Mouse (Mus musculus) adrenal gland, adult 2 months (tissue): ENCODE measurements around the gene Fbrsl1. TPM values are rescaled to one million over a fixed set of nuclear protein-coding genes. Genes with fewer than 3 reads are reported as not detected.

Experiments used
- DNase-seq: peaks from one replicate; pipeline ENCODE4 v3.0.0; 2021
- polyA plus RNA-seq: library from polyadenylated mRNA; depleted of rRNA; stranded (reverse); fragments of >200 nt; gene quantifications from 2 replicates; pipeline ENCODE4 v1.2.3, GENCODE M21; 2012; rRNA removed
- total RNA-seq, 2 experiments: library from RNA; stranded (reverse); gene quantifications; 2 replicates each; pipeline ENCODE4 v1.2.3; 2021

Fbrsl1 gene
- total and polyA plus RNA-seq, 3 experiments, result 56.7 to 267 (median 67.2) TPM

GRCm38 (mm10) chr5:110362813-110363178, 85.5 kb downstream of the Fbrsl1 start:
- no peak for DNase-seq

- DNase-seq, result peak; percentile 63
These were observed 86.8 kb downstream of the Fbrsl1 start for GRCm38 (mm10) chr5:110361465-110361864.

GRCm38 (mm10) chr5:110357531-110358179, 90.6 kb downstream of the Fbrsl1 start:
- peak; percentile 78 for DNase-seq

- peak; percentile 45 for DNase-seq
These were observed 93.6 kb downstream of the Fbrsl1 start for GRCm38 (mm10) chr5:110354716-110355115.

GRCm38 (mm10) chr5:110347006-110347405, 101.3 kb downstream of the Fbrsl1 start:
- no peak for DNase-seq

GRCm38 (mm10) chr5:110345553-110345952, 102.8 kb downstream of the Fbrsl1 start:
- DNase-seq, result no peak

- no peak for DNase-seq
These were observed 103.8 kb downstream of the Fbrsl1 start, which contains the start of gene Lrcol1 for GRCm38 (mm10) chr5:110344524-110344923. Lrcol1 (plus strand) TSS chr5:110344730.

GRCm38 (mm10) chr5:110342648-110343284, 105.5 kb downstream of the Fbrsl1 start, which contains the start of gene P2rx2:
P2rx2 (minus strand) TSS chr5:110343212.
- DNase-seq, result peak; percentile 75

GRCm38 (mm10) chr5:110338792-110339191, 109.5 kb downstream of the Fbrsl1 start:
- DNase-seq, result no peak

GRCm38 (mm10) chr5:110330508-110330907, 117.8 kb downstream of the Fbrsl1 start:
- DNase-seq, result no peak

- no peak for DNase-seq
These were observed 135.2 kb downstream of the Fbrsl1 start for GRCm38 (mm10) chr5:110313127-110313526.

Other genes with a start within 250 kb of the Fbrsl1 start
- 10 to 100 TPM; 39.3 to 46.5 TPM for gene Ankle2, start 217.5 kb downstream of the Fbrsl1 start, total RNA-seq
- 7.5 and 8.7 TPM in 2 replicates for gene Ankle2, start 217.5 kb downstream of the Fbrsl1 start, polyA plus RNA-seq
- 10 to 100 TPM; 46.6 to 58.5 TPM for gene Pgam5, start 178.6 kb downstream of the Fbrsl1 start, total RNA-seq
- gene Pgam5, start 178.6 kb downstream of the Fbrsl1 start, polyA plus RNA-seq, result 23.5 and 25.7 TPM in 2 replicates
- 10 to 100 TPM; 12.2 to 19.2 TPM for gene Pxmp2, start 162.3 kb downstream of the Fbrsl1 start, total RNA-seq
- gene Pxmp2, start 162.3 kb downstream of the Fbrsl1 start, polyA plus RNA-seq, result 10.4 and 18.1 TPM in 2 replicates
- gene Pole, start 162.2 kb downstream of the Fbrsl1 start, total RNA-seq, result 1 to 10 TPM; 1.5 to 1.6 TPM
- 1.1 and 1.2 TPM in 2 replicates for gene Pole, start 162.2 kb downstream of the Fbrsl1 start, polyA plus RNA-seq
- under 1 TPM; 0.23 to 0.38 TPM for gene P2rx2, start 105.3 kb downstream of the Fbrsl1 start, total RNA-seq
- 0.18 and 0.58 TPM in 2 replicates for gene P2rx2, start 105.3 kb downstream of the Fbrsl1 start, polyA plus RNA-seq
- not detected for gene Lrcol1, start 103.8 kb downstream of the Fbrsl1 start, total RNA-seq
- not detected in 2 replicates for gene Lrcol1, start 103.8 kb downstream of the Fbrsl1 start, polyA plus RNA-seq
- gene Galnt9, start 95.9 kb upstream of the Fbrsl1 start, total RNA-seq, result under 1 TPM in 1 of 2 experiments, not detected in 1; 0.14 TPM
- 0.25 and 0.41 TPM in 2 replicates for gene Galnt9, start 95.9 kb upstream of the Fbrsl1 start, polyA plus RNA-seq
- 10 to 100 TPM; 19.3 to 19.7 TPM for gene Noc4l, start 204.9 kb upstream of the Fbrsl1 start, total RNA-seq
- 54.4 and 68.1 TPM in 2 replicates for gene Noc4l, start 204.9 kb upstream of the Fbrsl1 start, polyA plus RNA-seq
- 10 to 100 TPM; 12.4 to 18.8 TPM for gene Ddx51, start 204.9 kb upstream of the Fbrsl1 start, total RNA-seq
- gene Ddx51, start 204.9 kb upstream of the Fbrsl1 start, polyA plus RNA-seq, result 20.0 and 24.6 TPM in 2 replicates